Mouse (Mus musculus) brown adipose tissue, adult 24 weeks (tissue): ENCODE data around the gene Tkfc. TPM values are rescaled to one million over a fixed set of nuclear protein-coding genes. Genes with fewer than 3 reads are reported as not detected.
A peak's percentile ranks its signal among the peaks of the same experiment; 100 is the strongest.

Source experiments
- H3K27ac ChIP-seq: fragments of 200-500 bp; replicated peaks from 2 replicates; pipeline ENCODE4 v1.5.1; 2012; ENCODE audit warnings: low read depth, mild to moderate bottlenecking, low read length
- H3K4me1 ChIP-seq: fragments of 200-500 bp; 2 replicates; pipeline ENCODE4 v1.6.1; 2012; ENCODE audit warnings: low read length, mixed read lengths; ENCODE audit not compliant: control insufficient read depth, insufficient read depth, insufficient read length
- H3K4me3 ChIP-seq: fragments of 200-500 bp; 2 replicates; pipeline ENCODE4 v1.5.1; 2012; ENCODE audit warnings: low read depth, mild to moderate bottlenecking, low read length, moderate library complexity; ENCODE audit not compliant: insufficient read depth
- polyA plus RNA-seq: library from polyadenylated mRNA; stranded (reverse); fragments of >200 nt; gene quantifications from 2 replicates; pipeline ENCODE4 v1.2.4, GENCODE M21; 2012; ENCODE audit not compliant: missing spikeins, insufficient read depth, insufficient read length

Tkfc gene
- polyA plus RNA-seq, 1 experiment, result 11.4 TPM

- peak overlapping the region; percentile 55 for H3K4me3 ChIP-seq
- H3K4me1 ChIP-seq, result no peaks in the 10 kb centered on the region; the same call in 1 of the 2 replicates
- H3K27ac ChIP-seq, result peak overlapping the region; percentile 72
Measured at GRCm38 (mm10) chr19:10602247-10602769, 3.1 kb downstream of the Tkfc start.

GRCm38 (mm10) chr19:10599648-10600047 is 5.8 kb downstream of the Tkfc start:
- Histone ChIP-seq H3K4me1 (no peaks in the 10 kb centered on the region; the same call in 1 of the 2 replicates), H3K4me3 (no peak overlapping the region), H3K27ac (no peak overlapping the region)

GRCm38 (mm10) chr19:10598188-10598587 is 7.3 kb downstream of the Tkfc start:
- Histone ChIP-seq H3K4me1 (no peaks in the 10 kb centered on the region; the same call in 1 of the 2 replicates), H3K4me3 (no peak overlapping the region), H3K27ac (no peak overlapping the region)

GRCm38 (mm10) chr19:10591659-10592377 is 13.6 kb downstream of the Tkfc start:
- H3K4me3 ChIP-seq, result no peak overlapping the region
- no peaks in the 10 kb centered on the region for H3K4me1 ChIP-seq
- H3K27ac ChIP-seq, result no peak overlapping the region

GRCm38 (mm10) chr19:10590301-10590700 is 15.2 kb downstream of the Tkfc start:
- no peak overlapping the region for H3K27ac ChIP-seq
- no peak overlapping the region for H3K4me3 ChIP-seq
- H3K4me1 ChIP-seq, result no peaks in the 10 kb centered on the region

- no peak overlapping the region for H3K4me3 ChIP-seq
- H3K4me1 ChIP-seq, result no peaks in the 10 kb centered on the region
- H3K27ac ChIP-seq, result no peak overlapping the region
Measured at GRCm38 (mm10) chr19:10589127-10589857, 16.2 kb downstream of the Tkfc start.

GRCm38 (mm10) chr19:10587231-10587630 is 18.2 kb downstream of the Tkfc start:
- Histone ChIP-seq H3K27ac (no peak overlapping the region), H3K4me3 (no peak overlapping the region), H3K4me1 (no peaks in the 10 kb centered on the region)

- H3K27ac ChIP-seq, result no peak overlapping the region
- no peak overlapping the region for H3K4me3 ChIP-seq
- no peaks in the 10 kb centered on the region for H3K4me1 ChIP-seq
Measured at GRCm38 (mm10) chr19:10585112-10585511, 20.3 kb downstream of the Tkfc start.

GRCm38 (mm10) chr19:10583550-10584146 is 21.8 kb downstream of the Tkfc start:
- H3K4me3 ChIP-seq, result no peak overlapping the region
- H3K4me1 ChIP-seq, result no peaks in the 10 kb centered on the region
- no peak overlapping the region for H3K27ac ChIP-seq

GRCm38 (mm10) chr19:10581984-10582383 is 23.5 kb downstream of the Tkfc start:
- H3K27ac ChIP-seq, result no peak overlapping the region
- H3K4me3 ChIP-seq, result no peak overlapping the region
- peaks cover 3% of the 10 kb centered on the region; the same call in 1 of the 2 replicates for H3K4me1 ChIP-seq

- H3K4me1 ChIP-seq, result peaks cover 3% of the 10 kb centered on the region; the same call in 1 of the 2 replicates
- H3K4me3 ChIP-seq, result no peak overlapping the region
- no peak overlapping the region for H3K27ac ChIP-seq
Measured at GRCm38 (mm10) chr19:10580761-10581160, 24.7 kb downstream of the Tkfc start.

GRCm38 (mm10) chr19:10580102-10580501 is 25.4 kb downstream of the Tkfc start:
- Histone ChIP-seq H3K27ac (no peak overlapping the region), H3K4me3 (no peak overlapping the region), H3K4me1 (peaks cover 3% of the 10 kb centered on the region; the same call in 1 of the 2 replicates)

- H3K4me3 ChIP-seq, result peak within 1 kb of the TSS; percentile 80
- H3K4me1 ChIP-seq, result peaks cover 3% of the 10 kb centered on the region; the same call in 1 of the 2 replicates
- peak within 1 kb of the TSS; percentile 90 for H3K27ac ChIP-seq
Measured at GRCm38 (mm10) chr19:10576690-10577561, 28.5 kb downstream of the Tkfc start, which contains the start of the genes Cyb561a3 and Tmem138. Gene Cyb561a3, plus strand, starts transcription at chr19:10577172. Gene Tmem138, minus strand, starts transcription at chr19:10577362.

GRCm38 (mm10) chr19:10569627-10570026 is 35.8 kb downstream of the Tkfc start:
- Histone ChIP-seq H3K4me1 (no peaks in the 10 kb centered on the region), H3K4me3 (no peak overlapping the region), H3K27ac (no peak overlapping the region)
